Mouse (Mus musculus) stomach, postnatal 0 days (tissue): Measurements from ENCODE around the gene Dpp3.

ENCODE experiments used
- CTCF ChIP-seq: IDR thresholded peaks from 2 replicates; pipeline ENCODE4 v1.5.1; 2016; ENCODE audit warnings: antibody characterized with exemption, low read depth, mild to moderate bottlenecking, moderate library complexity
- EP300 ChIP-seq: optimal IDR thresholded peaks from 2 replicates; pipeline ENCODE3; 2016; ENCODE audit warnings: antibody characterized with exemption

DNA sequence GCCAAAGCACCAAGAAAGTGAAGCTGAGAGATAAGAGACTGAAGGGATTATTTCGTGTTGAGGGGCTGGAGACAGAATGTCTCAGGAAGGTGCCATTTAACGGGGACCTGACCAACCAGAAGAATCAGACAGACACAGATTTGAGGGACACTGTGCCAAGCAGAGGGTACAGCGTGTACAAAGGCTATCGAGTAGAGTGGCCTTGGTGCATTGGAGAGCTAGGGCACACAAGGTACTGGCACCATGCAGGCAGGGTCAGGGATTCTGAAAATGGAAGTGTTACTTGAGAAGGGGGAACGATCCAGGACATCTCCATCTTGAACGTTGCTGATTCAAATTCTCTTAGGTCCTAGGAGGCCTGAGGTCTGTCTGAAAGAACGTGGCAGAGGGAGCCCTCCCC lies 18.7 kb downstream of the Dpp3 start:
- TF ChIP-seq CTCF (no peak), EP300 (no peak)
